Mouse (Mus musculus) left cerebral cortex, adult 2 months (tissue): ENCODE results near the gene Gap43. TPM values are rescaled to one million over a fixed set of nuclear protein-coding genes. Genes with fewer than 3 reads are reported as not detected.
"Not testable (repeated sequence)": the region's sequence is repeated elsewhere in the genome, so short reads cannot be mapped to it uniquely, and the experiment has no call there.

Experiments
- DNase-seq, 2 experiments: peaks; one replicate each; pipeline ENCODE4 v3.0.0; 2021 to 2022; ENCODE audit warnings: low spot score in 2 of 2, mixed read lengths in 1 of 2; ENCODE audit errors: extremely low spot score in 1 of 2
- H3K27ac ChIP-seq: fragments of 200-600 bp; 2 replicates; pipeline ENCODE4 v1.8.1; 2022
- H3K4me3 ChIP-seq: fragments of 200-600 bp; 2 replicates; pipeline ENCODE4 v1.8.1; 2022
- CTCF ChIP-seq: fragments of 200-600 bp; IDR thresholded peaks from 2 replicates; pipeline ENCODE4 v1.8.1; 2022; ENCODE audit warnings: antibody characterized with exemption, mild to moderate bottlenecking, moderate library complexity
- intact Hi-C: fragments of 180-260 bp; cut with DNase I; formaldehyde crosslinking; loops from one replicate; pipeline ENCODE4 v1.15.1; 2025
- microRNA-seq, 2 experiments: library from miRNA; unstranded; fragments of <30 nt; microRNA quantifications; one replicate each; pipeline ENCODE4 v1.2.0; 2021
- total RNA-seq, 2 experiments: library from RNA; stranded (reverse); gene quantifications; 2 replicates each; pipeline ENCODE4 v1.2.3; 2021

Gap43 gene
- total RNA-seq, 2 experiments from 2014 or later: 302 to 315 TPM

DNA sequence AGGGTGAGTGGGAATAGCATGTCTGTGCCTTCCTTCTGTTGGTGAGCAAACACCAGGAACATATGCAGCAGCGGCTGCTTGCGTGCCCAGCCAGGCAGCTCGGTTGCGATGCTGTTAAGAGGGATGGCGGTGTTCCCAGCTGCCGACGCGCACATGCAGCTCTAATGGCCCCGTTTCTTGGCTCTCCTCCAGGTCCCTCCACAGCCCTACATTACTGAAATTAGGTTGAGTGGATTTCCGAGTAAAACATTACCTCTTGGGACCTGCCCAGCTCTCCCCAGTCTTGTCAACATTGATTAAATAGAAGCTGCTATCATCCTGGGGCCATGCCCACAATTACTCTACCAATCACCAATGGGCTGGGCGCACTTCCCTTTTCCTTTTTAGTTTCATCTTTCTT is 84.8 kb downstream of the Gap43 start:
- intact Hi-C loops: no loop called here
- Histone ChIP-seq H3K4me3 (peak overlapping the region; percentile 37), H3K27ac (peak overlapping the region; percentile 13; the same call in 1 of the 2 replicates)
- TF ChIP-seq CTCF: no peak
- peak; percentile 56 to 58 for DNase-seq

DNA sequence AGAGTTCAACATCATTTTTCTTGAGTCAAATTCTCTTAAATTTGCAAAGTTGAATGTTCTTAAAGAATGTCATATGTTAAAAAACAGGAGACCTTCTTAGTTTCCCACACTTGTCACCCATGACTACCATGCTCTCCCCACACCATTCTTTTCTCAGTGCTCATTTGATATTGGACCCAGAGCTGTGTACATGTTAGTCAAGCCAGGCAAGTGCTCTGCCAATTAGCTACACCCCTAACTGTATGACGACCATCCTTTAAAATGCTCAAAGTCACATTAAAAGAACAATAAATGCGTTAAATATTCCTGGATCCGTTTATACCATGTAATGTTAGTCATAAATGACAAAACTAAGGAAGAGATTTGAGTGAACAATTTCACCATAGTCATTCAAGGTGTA is 85.2 kb downstream of the Gap43 start:
- Histone ChIP-seq H3K27ac (no peak overlapping the region), H3K4me3 (peak overlapping the region; percentile 37)
- no peak for TF ChIP-seq CTCF
- no peak for DNase-seq
- intact Hi-C loops: no loop called here

DNA sequence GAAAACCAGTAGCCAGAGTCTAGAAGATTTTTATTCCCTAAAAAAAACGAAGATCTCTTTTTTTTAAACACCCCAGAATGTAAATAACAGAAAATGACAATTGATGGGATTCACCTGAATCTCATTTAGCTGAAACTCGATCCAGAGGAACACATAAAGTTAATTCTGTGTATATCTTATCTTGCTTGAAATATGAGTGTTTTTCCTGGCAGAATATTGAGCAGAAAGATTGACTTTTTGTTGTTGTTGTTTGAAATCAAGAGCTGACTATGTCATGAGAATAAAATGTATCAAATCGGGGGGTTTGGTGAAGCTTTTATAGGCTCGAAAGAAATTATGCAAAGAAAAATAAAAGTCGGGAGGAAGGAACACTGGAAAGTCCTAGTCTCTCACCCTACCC is 88.2 kb downstream of the Gap43 start:
- no peak for TF ChIP-seq CTCF
- H3K27ac ChIP-seq: no peak overlapping the region
- no peak for DNase-seq
- intact Hi-C loops: no loop called here
- no peak overlapping the region for H3K4me3 ChIP-seq

DNA sequence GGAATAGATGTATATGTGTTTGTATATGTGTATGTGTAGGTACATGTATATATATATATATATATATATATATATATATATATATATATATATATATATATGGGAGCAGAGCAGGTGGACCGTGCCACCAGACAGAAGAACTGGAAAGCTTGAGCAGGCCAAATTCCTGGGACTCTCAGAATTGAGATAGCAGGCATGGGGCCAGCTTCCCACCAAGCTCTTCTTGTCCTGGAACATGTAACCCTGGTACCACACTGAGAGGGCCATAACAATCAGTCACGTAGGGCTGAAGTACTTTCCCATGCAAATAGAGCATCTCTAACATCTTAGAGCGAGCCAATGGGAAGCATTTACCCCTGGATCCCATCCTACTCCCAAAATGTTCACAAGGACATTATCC is 96.3 kb downstream of the Gap43 start:
- intact Hi-C loops, DNase-seq, H3K4me3 ChIP-seq, H3K27ac ChIP-seq: not testable (repeated sequence)

DNA sequence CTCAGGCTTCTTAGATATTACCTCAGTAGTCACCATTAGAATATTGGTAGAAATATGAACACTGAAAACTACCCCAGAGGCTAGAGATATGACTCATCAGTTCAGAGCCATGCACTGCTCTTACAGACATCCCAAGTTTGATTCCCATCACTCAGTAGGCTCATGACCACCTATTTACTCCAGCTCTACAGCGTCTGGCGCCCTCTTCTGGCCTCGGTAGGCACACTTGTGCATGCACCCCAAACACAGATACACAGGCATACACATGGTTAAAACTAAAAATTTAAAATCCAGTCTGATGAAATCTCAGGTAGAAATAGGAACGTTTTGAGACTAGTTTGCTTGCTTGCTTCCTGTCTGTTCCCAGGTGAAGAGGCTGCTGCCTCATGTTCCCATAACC is 109.1 kb downstream of the Gap43 start:
- peak; percentile 9; the same call in 1 of the 2 replicates for TF ChIP-seq CTCF
- Histone ChIP-seq H3K27ac (no peak overlapping the region), H3K4me3 (no peak overlapping the region)
- intact Hi-C loops: no loop called here
- DNase-seq: no peak

Small RNA genes within 50 kb of the gene (microRNA-seq; reads per million reads assigned to microRNA genes)
- 95.7 to 103 reads per million in 2 experiments for gene Mir6540
